Mouse (Mus musculus): ENCODE measurements around the gene Serpina3g.
A peak's percentile ranks its signal among the peaks of the same experiment; 100 is the strongest.
"Not testable (repeated sequence)": the region's sequence is repeated elsewhere in the genome, so short reads cannot be mapped to it uniquely, and the experiment has no call there.

Gene Serpina3g

DNA sequence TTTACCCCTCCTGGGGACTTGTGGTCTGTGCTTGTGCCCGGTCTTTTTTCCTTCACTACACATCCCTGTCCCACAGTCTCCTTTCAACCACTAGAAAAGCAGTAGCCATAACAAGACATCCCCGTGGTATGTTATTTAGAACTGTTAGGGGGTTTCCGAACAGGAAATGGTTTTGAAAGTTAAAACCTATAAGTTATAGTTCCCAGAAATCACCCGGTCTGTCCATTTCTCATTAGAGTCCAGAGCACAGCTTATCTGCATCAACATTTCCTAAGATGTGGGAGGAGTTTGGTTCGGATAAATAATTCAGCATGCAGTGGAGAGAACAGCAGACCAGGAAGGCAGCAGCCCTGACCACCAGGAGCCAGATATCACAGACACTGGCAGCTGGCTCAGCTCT, at the start of gene Serpina3g:
Serpina3g (plus strand) TSS at position 331 of the 400 bp plus-strand sequence.
- no peak for DNase-seq (ENCODE audit: low spot score)

- no peak for DNase-seq (ENCODE audit: low spot score)
These were observed 46.8 kb upstream of the Serpina3g start for GRCm38 (mm10) chr12:104189246-104189645.

- DNase-seq (ENCODE audit: low spot score), result no peak
These were observed 45.2 kb upstream of the Serpina3g start for GRCm38 (mm10) chr12:104190852-104191251.

DNA sequence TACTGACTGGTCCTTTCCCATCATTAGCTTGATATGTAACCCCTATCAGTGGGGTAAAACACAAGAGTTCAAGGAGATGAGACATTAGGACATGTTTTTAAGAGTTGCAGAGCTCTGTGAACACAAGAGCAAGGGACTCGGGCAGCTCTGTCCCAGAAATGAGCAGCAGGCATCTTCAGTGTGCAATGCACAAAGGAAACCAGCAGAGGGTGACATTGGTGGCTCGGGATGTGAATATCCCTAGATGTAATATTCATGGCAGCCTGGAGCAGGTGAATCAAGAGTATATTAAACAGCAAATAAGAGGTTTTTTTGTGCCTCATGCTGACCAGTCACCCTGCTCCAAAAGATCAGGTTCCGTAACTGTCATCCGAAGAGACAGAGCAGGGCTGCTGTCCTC, 26.9 kb upstream of the Serpina3g start:
- DNase-seq (ENCODE audit: low spot score), result no peak

DNA sequence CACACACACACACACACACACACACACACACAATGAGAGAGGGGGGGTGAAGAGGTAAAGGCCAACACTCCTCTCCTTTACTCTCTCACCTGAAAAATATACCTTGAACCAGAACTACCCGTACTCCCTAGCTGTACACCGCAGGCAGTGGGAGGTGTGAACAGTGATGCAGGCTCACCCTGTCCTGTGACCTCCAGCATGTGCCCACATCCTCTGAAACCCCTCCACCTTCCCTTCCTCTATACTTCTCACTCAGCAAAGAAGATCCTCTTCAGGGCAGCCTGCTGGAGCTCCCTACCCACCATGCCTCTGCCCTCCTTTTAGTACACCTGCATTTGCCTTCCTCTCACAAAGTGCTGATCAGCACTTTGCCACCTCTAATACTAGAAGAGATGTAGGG, 26.2 kb upstream of the Serpina3g start:
- DNase-seq (ENCODE audit: low spot score), result no peak

DNA sequence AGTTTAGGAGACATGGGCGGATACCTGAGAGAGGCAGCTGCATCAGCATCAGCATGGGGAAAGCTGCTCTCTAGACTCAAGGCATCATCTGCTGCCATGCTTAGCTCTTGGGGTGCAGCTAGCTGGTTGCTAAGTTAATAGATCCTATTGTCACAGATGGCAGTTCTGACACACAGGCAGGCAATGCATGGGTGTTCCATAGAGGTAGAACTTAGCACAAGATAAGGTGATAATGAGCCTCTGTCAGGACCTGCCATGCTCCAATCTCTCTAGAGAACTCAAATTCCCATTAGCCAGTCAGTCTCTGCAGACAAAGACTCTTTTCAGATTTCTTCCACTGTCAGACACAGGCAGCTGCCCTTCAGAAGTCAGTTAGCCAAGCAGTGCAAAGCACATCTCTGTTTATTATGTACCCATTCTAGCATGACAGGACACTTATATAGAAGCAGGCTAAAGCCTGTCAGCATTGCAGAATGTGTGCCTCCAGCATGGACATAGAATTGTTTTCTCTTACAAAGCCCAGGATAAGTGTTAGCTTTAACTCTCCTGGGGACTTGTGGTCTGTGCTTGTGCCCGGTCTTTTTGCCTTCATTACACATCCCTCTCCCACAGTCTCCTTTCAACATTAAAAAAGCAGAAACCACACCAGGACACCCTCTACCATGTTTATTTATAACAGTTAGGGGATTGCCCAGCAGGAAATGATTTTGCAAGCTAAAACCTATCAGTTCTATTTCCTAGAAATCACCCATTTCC, 22.2 kb upstream of the Serpina3g start:
- DNase-seq (ENCODE audit: low spot score), result no peak

- DNase-seq (ENCODE audit: low spot score), result no peak
These were observed 21.6 kb upstream of the Serpina3g start, which contains the start of gene Serpina3f for GRCm38 (mm10) chr12:104214445-104214753. Gene Serpina3f, plus strand, starts transcription at chr12:104214544.

GRCm38 (mm10) chr12:104215249-104215648, 20.8 kb upstream of the Serpina3g start:
- no peak for DNase-seq (ENCODE audit: low spot score)

DNA sequence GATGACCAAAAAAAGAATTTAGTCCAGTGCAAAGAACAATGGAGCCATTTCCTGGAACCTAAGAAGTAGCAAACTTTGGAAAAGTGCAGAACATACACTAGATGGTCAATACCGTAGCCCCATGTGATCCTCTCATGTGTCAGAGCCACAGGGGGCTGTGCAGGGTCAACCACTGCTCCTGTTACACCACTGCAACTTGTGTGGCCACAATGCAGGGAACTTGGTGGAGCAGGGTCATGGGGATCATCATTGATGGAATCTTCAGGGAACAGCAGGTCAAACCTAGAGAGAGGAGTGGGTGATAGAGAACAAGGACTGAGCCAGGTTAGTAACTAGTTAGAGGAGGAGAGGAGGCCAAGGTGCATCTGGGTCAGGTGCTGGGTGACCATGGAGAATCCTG, 14.4 kb upstream of the Serpina3g start:
- DNase-seq (ENCODE audit: low spot score), result no peak

DNA sequence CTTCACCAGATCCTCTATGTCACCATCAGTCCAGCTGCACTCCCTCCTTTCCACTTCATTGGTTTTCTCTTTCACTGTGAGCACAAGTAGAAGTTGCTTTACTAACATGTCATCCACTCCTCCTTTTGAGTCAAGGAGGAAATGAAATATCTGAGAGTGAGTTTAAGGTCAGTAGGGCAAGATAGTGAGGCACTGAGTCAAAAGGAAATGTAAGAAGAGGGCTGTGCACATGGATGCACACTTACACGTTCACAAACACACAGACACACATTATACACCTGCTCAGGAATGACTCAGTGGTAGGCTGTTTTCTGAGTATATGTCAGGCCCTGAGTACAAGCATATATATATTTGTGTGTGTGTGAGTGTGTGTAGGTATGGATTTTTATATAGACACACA, 12.4 kb upstream of the Serpina3g start:
- no peak for DNase-seq (ENCODE audit: low spot score)

- no peak for DNase-seq (ENCODE audit: low spot score)
These were observed 11.3 kb upstream of the Serpina3g start for GRCm38 (mm10) chr12:104224598-104225300.

GRCm38 (mm10) chr12:104230762-104231161, 5.3 kb upstream of the Serpina3g start:
- no peak for DNase-seq (ENCODE audit: low spot score)

- DNase-seq (ENCODE audit: low spot score), result not testable (repeated sequence)
These were observed 2.0 kb downstream of the Serpina3g start for GRCm38 (mm10) chr12:104238048-104238447.

- no peak for DNase-seq (ENCODE audit: low spot score)
These were observed 7.3 kb downstream of the Serpina3g start for GRCm38 (mm10) chr12:104243307-104243706.

DNA sequence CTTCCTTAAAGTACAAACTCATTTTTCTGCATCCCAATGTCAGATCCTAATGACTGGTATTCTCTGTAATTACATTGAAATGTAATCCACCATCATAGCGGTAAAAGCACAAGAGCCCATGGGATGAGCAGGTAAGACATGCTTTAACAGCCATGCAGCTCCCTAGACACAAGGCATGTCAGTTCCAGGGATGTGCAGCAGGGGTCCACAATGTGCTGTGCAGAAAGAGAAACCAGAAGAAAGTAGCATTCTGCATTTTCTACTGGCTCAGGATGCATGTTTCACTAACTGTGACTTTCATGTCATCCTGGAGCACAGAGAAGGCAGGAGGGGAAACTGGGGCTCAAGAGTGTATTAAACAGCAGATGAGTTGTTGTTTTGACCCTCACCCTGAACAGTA, 9.0 kb downstream of the Serpina3g start:
- no peak for DNase-seq (ENCODE audit: low spot score)

- DNase-seq (ENCODE audit: low spot score), result no peak
These were observed 9.6 kb downstream of the Serpina3g start for GRCm38 (mm10) chr12:104245595-104245994.

- DNase-seq (ENCODE audit: low spot score), result no peak
These were observed 11.5 kb downstream of the Serpina3g start for GRCm38 (mm10) chr12:104247553-104248002.

- DNase-seq (ENCODE audit: low spot score), result no peak
These were observed 12.2 kb downstream of the Serpina3g start for GRCm38 (mm10) chr12:104248231-104248630.

DNA sequence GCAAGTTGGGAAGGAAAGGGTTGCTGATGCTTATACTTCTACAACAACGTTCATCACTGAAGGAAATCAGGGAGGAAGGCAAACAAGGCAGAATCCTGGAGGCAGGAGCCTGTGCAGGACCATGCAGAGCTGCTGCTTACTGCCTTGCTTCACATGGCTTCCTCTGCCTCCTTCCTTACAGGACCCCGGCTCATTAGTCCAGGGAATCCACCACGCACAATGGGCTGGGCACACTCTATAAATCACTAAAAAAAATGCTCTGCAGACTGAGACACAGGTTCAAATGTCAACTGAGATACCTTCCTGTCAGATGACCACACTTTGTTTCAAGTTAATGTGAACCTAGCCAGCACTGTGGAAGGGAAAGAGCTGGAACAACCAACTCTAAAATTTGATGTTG, 25.0 kb downstream of the Serpina3g start:
- DNase-seq (ENCODE audit: low spot score), result no peak

DNA sequence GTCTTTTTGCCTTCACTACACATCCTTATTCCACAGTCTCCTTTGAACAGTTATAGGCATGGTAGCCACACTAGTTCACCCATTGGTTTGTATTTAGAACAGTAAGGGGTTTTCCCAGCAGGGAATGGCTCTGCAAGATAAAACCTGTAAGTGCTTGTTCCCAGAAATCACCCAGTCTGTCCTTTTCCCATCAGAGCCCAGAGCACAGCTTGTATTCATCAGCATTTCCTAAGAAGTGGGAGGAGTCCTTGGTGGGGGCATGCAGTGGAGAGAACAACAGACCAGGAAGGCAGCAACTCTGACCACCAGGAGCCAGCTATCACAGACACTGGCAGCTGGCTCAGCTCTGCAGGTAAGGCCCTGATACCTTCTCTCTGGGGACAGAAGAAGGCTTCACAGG, 26.8 kb downstream of the Serpina3g start, which contains the start of gene Serpina3i:
Serpina3i (plus strand) TSS at position 260 of the 400 bp plus-strand sequence.
- DNase-seq (ENCODE audit: low spot score), result peak; percentile 10

GRCm38 (mm10) chr12:104266374-104266773, 30.3 kb downstream of the Serpina3g start:
- no peak for DNase-seq (ENCODE audit: low spot score)

- no peak for DNase-seq (ENCODE audit: low spot score)
These were observed 42.4 kb downstream of the Serpina3g start for GRCm38 (mm10) chr12:104278216-104279055.

DNA sequence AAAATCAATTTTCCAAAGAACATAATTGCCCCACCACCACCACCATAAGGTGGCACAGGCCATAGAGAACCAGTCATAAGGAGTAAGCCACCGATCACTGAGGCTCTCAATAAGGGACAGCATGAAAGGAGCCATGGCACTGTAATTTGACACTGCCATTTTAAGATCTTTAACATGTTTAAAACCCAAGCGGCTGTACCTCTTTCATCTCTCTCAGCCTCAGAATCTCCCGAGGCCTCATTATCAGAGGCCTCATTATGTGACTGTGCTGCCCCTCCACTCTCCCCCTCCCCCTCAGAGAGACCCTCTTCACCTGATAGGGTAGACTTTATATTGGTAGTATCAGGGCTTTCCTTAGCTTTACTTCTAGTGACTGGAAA, 43.0 kb downstream of the Serpina3g start:
- no peak for DNase-seq (ENCODE audit: low spot score)

All from testis, postnatal 14 days (tissue).